ENCODE assay signal across 19 mouse cellular contexts in the genomic region with DNA sequence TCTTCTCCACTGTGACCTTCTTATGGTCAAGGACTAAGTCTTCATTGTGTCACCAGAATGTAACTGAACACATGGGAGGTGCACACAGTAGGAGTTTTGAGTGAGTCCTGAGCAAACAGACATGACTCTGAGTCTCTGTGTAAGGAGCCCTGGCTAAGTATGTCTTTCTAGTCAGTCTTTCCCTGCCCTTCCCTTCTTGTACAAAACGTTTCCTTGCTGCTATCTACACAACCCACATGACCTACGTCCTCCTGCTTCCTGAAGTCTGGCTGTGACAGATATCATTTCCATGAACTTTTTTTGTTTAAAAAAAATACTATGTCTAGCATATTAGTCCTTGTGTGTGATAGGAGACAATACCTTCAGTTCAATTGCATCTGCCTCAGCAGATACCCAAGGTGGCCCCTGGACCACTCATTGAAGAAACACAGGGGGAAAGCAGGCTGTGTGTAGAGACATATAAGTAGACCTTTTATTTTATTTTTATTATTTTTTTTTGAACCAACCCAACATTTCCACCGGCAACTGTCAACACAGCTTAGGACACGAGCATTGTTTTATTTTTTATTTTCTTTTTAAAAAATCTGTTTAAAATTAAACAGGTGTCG.
A peak's percentile ranks its signal among the peaks of the same experiment; 100 is the strongest.
DNase-seq lines count a peak whose midpoint lies in the region; ATAC-seq and TF ChIP-seq lines count a peak whose summit lies in the region.
"Had no signal": no experiment of that assay in that cellular context is flagged by ENCODE, and none has a peak within 500 bp of the region (broad histone marks: within the 10 kb centered on the region; RNA-seq: fewer than 3 reads in every experiment).

No protein-coding gene starts in this region.

- peaks cover 0 to 4% of the 10 kb centered on the region in 2 experiments; a peak in 2 of 4 replicates for H3K4me1 ChIP-seq in MEL (ENCODE audit: control insufficient read depth in 1 of 2, insufficient read depth in 2 of 2, low read length in 2 of 2)
- H3K4me1 ChIP-seq in liver, embryonic 12.5 days = 0 out of 2 replicates have a peak, but pooled peaks cover 5% of the 10 kb centered on the region
- no peaks in the 10 kb centered on the region for H3K4me1 ChIP-seq in liver, postnatal 0 days (ENCODE audit: insufficient read depth)
- H3K4me1 ChIP-seq: forebrain, embryonic 13.5 days; heart, embryonic 12.5 days had no signal

- no peak for TF ChIP-seq RAD21 in MEL (IDR thresholded peaks at IDR 0.05; ENCODE audit: low read depth, low read length)

- peak; percentile 76 to 81 for TF ChIP-seq EP300 in MEL (IDR thresholded peaks at IDR 0.05; ENCODE audit: low read depth in 1 of 2, low read length in 2 of 2)
- TF ChIP-seq EP300 in liver, postnatal 0 days (IDR thresholded peaks at IDR 0.05; ENCODE audit: low read depth) = 0 out of 2 replicates have a peak, but pooled peaks have one; percentile 34

- H3K27ac ChIP-seq in MEL (ENCODE audit: control insufficient read depth, low read depth, low read length) = no peak overlapping the region
- H3K27ac ChIP-seq in liver, embryonic 12.5 days = no peak overlapping the region
- H3K27ac ChIP-seq in liver, postnatal 0 days (ENCODE audit: low read depth) = no peak overlapping the region
- H3K27ac ChIP-seq: embryonic facial prominence, embryonic 10.5 days; forebrain, embryonic 13.5 days had no signal

- H3K4me3 ChIP-seq in MEL (ENCODE audit: control insufficient read depth in 1 of 2, insufficient read depth in 1 of 2, low read depth in 2 of 2, low read length in 2 of 2) = no peak overlapping the region
- H3K4me3 ChIP-seq in liver, embryonic 12.5 days = no peak overlapping the region
- no peak overlapping the region for H3K4me3 ChIP-seq in liver, postnatal 0 days (ENCODE audit: low read depth, low read length)
- H3K4me3 ChIP-seq: embryonic facial prominence, embryonic 10.5 days; forebrain, embryonic 13.5 days; heart, embryonic 12.5 days had no signal

- TF ChIP-seq POLR2A in MEL (IDR thresholded peaks at IDR 0.05; ENCODE audit: control insufficient read depth in 1 of 2, insufficient read depth in 1 of 2, low read depth in 1 of 2, low read length in 2 of 2, poor library complexity in 1 of 2) = no peak

- WGBS in liver, embryonic 12.5 days (ENCODE audit: insufficient replicate concordance) = 42% methylated on average over 5 of the region's 5 CpGs
- WGBS in liver, postnatal 0 days (ENCODE audit: insufficient replicate concordance) = 50% methylated on average over 5 of the region's 5 CpGs

- no peaks in the 10 kb centered on the region for H3K27me3 ChIP-seq in MEL (ENCODE audit: control insufficient read depth in 1 of 2, insufficient read depth in 2 of 2, low read length in 2 of 2)
- no peaks in the 10 kb centered on the region for H3K27me3 ChIP-seq in liver, embryonic 12.5 days (replicated peaks)
- no peaks in the 10 kb centered on the region for H3K27me3 ChIP-seq in liver, postnatal 0 days (ENCODE audit: insufficient read depth, low read length)
- H3K27me3 ChIP-seq: forebrain, embryonic 13.5 days; heart, embryonic 12.5 days had no signal

- TF ChIP-seq CTCF in MEL (IDR thresholded peaks at IDR 0.05 in 2 of 3, conservative IDR thresholded peaks at IDR 0.05 in 1 of 3; ENCODE audit: control insufficient read depth in 1 of 3, insufficient read depth in 1 of 3, low read depth in 2 of 3, low read length in 3 of 3, poor library complexity in 1 of 3, severe bottlenecking in 1 of 3) = no peak
- no peak for TF ChIP-seq CTCF in liver, postnatal 0 days (IDR thresholded peaks at IDR 0.05; ENCODE audit: low read depth)

- ATAC-seq in liver, embryonic 12.5 days = peak; percentile 75
- ATAC-seq in liver, postnatal 0 days = no peak
- ATAC-seq: activated CD4-positive, CD25-positive, alpha-beta regulatory T cell, adult 4 months; forebrain, embryonic 13.5 days; forebrain, postnatal 0 days; hindbrain, embryonic 16.5 days; inflammation-experienced regulatory T-cells, adult 6 months; Patski had no signal

- no peak overlapping the region for H3K4me2 ChIP-seq in liver, embryonic 12.5 days
- no peak overlapping the region for H3K4me2 ChIP-seq in liver, postnatal 0 days (ENCODE audit: low read depth, low read length)
- H3K4me2 ChIP-seq: forebrain, embryonic 13.5 days; heart, embryonic 12.5 days had no signal

- no peaks in the 10 kb centered on the region; a peak in 1 of 4 replicates for H3K36me3 ChIP-seq in MEL (ENCODE audit: control insufficient read depth in 1 of 2, insufficient read depth in 2 of 2, low read length in 2 of 2)
- no peaks in the 10 kb centered on the region for H3K36me3 ChIP-seq in liver, embryonic 12.5 days
- no peaks in the 10 kb centered on the region for H3K36me3 ChIP-seq in liver, postnatal 0 days (replicated peaks; ENCODE audit: insufficient read depth, low read length)
- H3K36me3 ChIP-seq: embryonic facial prominence, embryonic 10.5 days; G1E; heart, embryonic 12.5 days had no signal

- H3K9me3 ChIP-seq in MEL (replicated peaks; ENCODE audit: insufficient read depth, low read length) = no peaks in the 10 kb centered on the region
- no peaks in the 10 kb centered on the region for H3K9me3 ChIP-seq in liver, embryonic 12.5 days (replicated peaks)
- H3K9me3 ChIP-seq in liver, postnatal 0 days (ENCODE audit: low read length) = no peaks in the 10 kb centered on the region
- H3K9me3 ChIP-seq: embryonic facial prominence, embryonic 10.5 days; forebrain, embryonic 13.5 days; G1E; heart, embryonic 12.5 days had no signal

- H3K79me2 ChIP-seq in MEL (ENCODE audit: control insufficient read depth, insufficient read depth, low read length, poor library complexity) = no peaks in the 10 kb centered on the region

- DNase-seq in 416B (ENCODE audit: low read depth) (peak; percentile 5), MEL (ENCODE audit: low read depth, low spot score) (peak; percentile 60)
- no peak for DNase-seq in liver, postnatal 0 days
- no peak for DNase-seq in adrenal gland, adult 8-10 months
- no peak for DNase-seq in kidney, postnatal 25 days
- DNase-seq: adrenal gland, postnatal 25 days; cerebellum, adult 8-10 months; cerebellum, postnatal 25 days; forebrain, postnatal 0 days; gastrocnemius, postnatal 14 days had no signal

- no peak overlapping the region for H3K9ac ChIP-seq in MEL (ENCODE audit: control insufficient read depth, low read depth, low read length, poor library complexity, severe bottlenecking)
- H3K9ac ChIP-seq in liver, embryonic 12.5 days = no peak overlapping the region
- no peak overlapping the region for H3K9ac ChIP-seq in liver, postnatal 0 days (replicated peaks)
- H3K9ac ChIP-seq: forebrain, embryonic 13.5 days; forebrain, postnatal 0 days; heart, embryonic 12.5 days had no signal

TF ChIP-seq in MEL, 35 proteins besides CTCF, POLR2A, EP300 and RAD21:
- TF ChIP-seq ZNF384 (IDR thresholded peaks at IDR 0.05; ENCODE audit: low read depth, low read length) (peak; percentile 84), TCF12 (IDR thresholded peaks at IDR 0.05; ENCODE audit: low read depth, low read length) (peak; percentile 87), BHLHE40 (IDR thresholded peaks at IDR 0.05; ENCODE audit: borderline replicate concordance, low read depth, low read length) (no peak), ELF1 (IDR thresholded peaks at IDR 0.05; ENCODE audit: low read depth, low read length) (no peak), NRF1 (IDR thresholded peaks at IDR 0.05; ENCODE audit: insufficient read depth, low read depth, low read length, poor library complexity, severe bottlenecking) (no peak), TAL1 (IDR thresholded peaks at IDR 0.05; ENCODE audit: low read length) (peak; percentile 86), USF1 (IDR thresholded peaks at IDR 0.05; ENCODE audit: low read depth, low read length) (peak; percentile 64; the same call in 1 of the 2 replicates), ZKSCAN1 (IDR thresholded peaks at IDR 0.05; ENCODE audit: low read depth, low read length) (peak; percentile 63; the same call in 1 of the 2 replicates), ETS1 (IDR thresholded peaks at IDR 0.05; ENCODE audit: low read depth, low read length) (0 out of 2 replicates have a peak, but pooled peaks have one; percentile 25), GATA1 (IDR thresholded peaks at IDR 0.05; ENCODE audit: low read depth, low read length) (peak; percentile 61), ZC3H11A (IDR thresholded peaks at IDR 0.05; ENCODE audit: low read depth, low read length) (no peak)

Comparison
In these comparisons a context has a peak if more than half of its experiments do, and no peak if none do; other contexts are left out.
1. DNase-seq: peak in 416B (single experiment) and MEL (single experiment); none in liver, postnatal 0 days (single experiment), adrenal gland, adult 8-10 months (single experiment) and kidney, postnatal 25 days (0 of 2).